Mouse (Mus musculus) embryonic fibroblast, embryonic 13.5 days (primary cell): ENCODE results near the gene Adh1. TPM values are rescaled to one million over a fixed set of nuclear protein-coding genes. Genes with fewer than 3 reads are reported as not detected.
A peak's percentile ranks its signal among the peaks of the same experiment; 100 is the strongest.

Experiments used
- H3K27ac ChIP-seq: 2 replicates; pipeline ENCODE4 v1.5.1; 2012; ENCODE audit warnings: low read length, control low read depth, inconsistent platforms; ENCODE audit not compliant: insufficient read depth
- H3K4me1 ChIP-seq: 2 replicates; pipeline ENCODE4 v1.6.1; 2011; ENCODE audit warnings: low read length; ENCODE audit not compliant: control insufficient read depth, insufficient read depth
- H3K4me3 ChIP-seq: 2 replicates; pipeline ENCODE4 v1.5.1; 2011; ENCODE audit warnings: mild to moderate bottlenecking, control low read depth, low read length; ENCODE audit not compliant: insufficient read depth
- CTCF ChIP-seq: IDR thresholded peaks from 2 replicates; pipeline ENCODE4 v1.5.1; 2011; ENCODE audit warnings: mild to moderate bottlenecking, control low read depth, low read length, moderate library complexity, borderline replicate concordance; ENCODE audit not compliant: insufficient read depth
- POLR2A ChIP-seq: IDR thresholded peaks from 2 replicates; pipeline ENCODE4 v1.6.1; 2011; ENCODE audit warnings: low read depth, mild to moderate bottlenecking, control low read depth, low read length, moderate library complexity
- polyA plus RNA-seq: library from polyadenylated mRNA; stranded (reverse); fragments of >200 nt; gene quantifications from 2 replicates; pipeline ENCODE4 v1.2.4, GENCODE M21; 2011; ENCODE audit warnings: low read depth; ENCODE audit not compliant: missing spikeins, insufficient read length

The Adh1 gene
- 2.2 and 7.2 TPM in 2 replicates for polyA plus RNA-seq

- H3K4me3 ChIP-seq: no peak within 1 kb of the TSS
- no peaks in the 10 kb centered on the region for H3K4me1 ChIP-seq
- H3K27ac ChIP-seq: no peak within 1 kb of the TSS
- no peak for TF ChIP-seq CTCF
- no peak for TF ChIP-seq POLR2A
Observed at GRCm38 (mm10) chr3:138260721-138261669, at the start of gene Adh1. TSS of gene Adh1 (plus strand) at chr3:138260991.

- TF ChIP-seq POLR2A (no peak), CTCF (no peak)
- no peak overlapping the region for H3K4me3 ChIP-seq
- no peaks in the 10 kb centered on the region for H3K4me1 ChIP-seq
- no peak overlapping the region for H3K27ac ChIP-seq
Observed at GRCm38 (mm10) chr3:138212431-138212951, 48.3 kb upstream of the Adh1 start.

- TF ChIP-seq CTCF: no peak
- no peak for TF ChIP-seq POLR2A
- H3K27ac ChIP-seq: no peak overlapping the region
- no peak overlapping the region for H3K4me3 ChIP-seq
- H3K4me1 ChIP-seq: 0 out of 2 replicates have a peak, but pooled peaks cover 4% of the 10 kb centered on the region
Observed at GRCm38 (mm10) chr3:138215395-138215989, 45.3 kb upstream of the Adh1 start.

GRCm38 (mm10) chr3:138216091-138216490, 44.7 kb upstream of the Adh1 start:
- TF ChIP-seq CTCF (no peak), POLR2A (no peak)
- no peak overlapping the region for H3K27ac ChIP-seq

GRCm38 (mm10) chr3:138217631-138218264, 43.0 kb upstream of the Adh1 start, which contains the start of gene Adh7:
TSS of gene Adh7 (plus strand) at chr3:138217760.
- H3K4me1 ChIP-seq: 0 out of 2 replicates have a peak, but pooled peaks cover 4% of the 10 kb centered on the region
- H3K27ac ChIP-seq: peak within 1 kb of the TSS; percentile 90
- no peak within 1 kb of the TSS for H3K4me3 ChIP-seq
- no peak for TF ChIP-seq POLR2A
- TF ChIP-seq CTCF: no peak

More at GRCm38 (mm10) chr3:138216091-138216490, 44.7 kb upstream of the Adh1 start:
- Histone ChIP-seq H3K4me1 (0 out of 2 replicates have a peak, but pooled peaks cover 4% of the 10 kb centered on the region), H3K4me3 (no peak overlapping the region)

- Histone ChIP-seq H3K4me3 (no peak overlapping the region), H3K27ac (no peak overlapping the region), H3K4me1 (0 out of 2 replicates have a peak, but pooled peaks cover 4% of the 10 kb centered on the region)
- TF ChIP-seq CTCF: no peak
- no peak for TF ChIP-seq POLR2A
Observed at GRCm38 (mm10) chr3:138221116-138221515, 39.7 kb upstream of the Adh1 start.

- Histone ChIP-seq H3K4me3 (no peak overlapping the region), H3K27ac (no peak overlapping the region), H3K4me1 (0 out of 2 replicates have a peak, but pooled peaks cover 4% of the 10 kb centered on the region)
- TF ChIP-seq POLR2A (no peak), CTCF (no peak)
Observed at GRCm38 (mm10) chr3:138222511-138222910, 38.3 kb upstream of the Adh1 start.

GRCm38 (mm10) chr3:138222952-138223351, 37.8 kb upstream of the Adh1 start:
- Histone ChIP-seq H3K27ac (no peak overlapping the region), H3K4me1 (no peaks in the 10 kb centered on the region), H3K4me3 (no peak overlapping the region)
- no peak for TF ChIP-seq POLR2A
- TF ChIP-seq CTCF: peak; percentile 41; the same call in 1 of the 2 replicates

- TF ChIP-seq POLR2A: no peak
- TF ChIP-seq CTCF: no peak
- Histone ChIP-seq H3K4me1 (no peaks in the 10 kb centered on the region), H3K4me3 (no peak overlapping the region)
Observed at GRCm38 (mm10) chr3:138224363-138224954, 36.3 kb upstream of the Adh1 start.

More at GRCm38 (mm10) chr3:138224363-138224954, 36.3 kb upstream of the Adh1 start:
- no peak overlapping the region for H3K27ac ChIP-seq
